Comparison of ENCODE assay signal across 27 mouse cellular contexts in genomic region chrX:12142832-12143231, GRCm38 (mm10).
"Had no signal": no experiment of that assay in that cellular context is flagged by ENCODE, and none has a peak within 500 bp of the region (broad histone marks: within the 10 kb centered on the region; RNA-seq: fewer than 3 reads in every experiment).

No protein-coding gene starts in this region.

- DNase-seq: gastrocnemius, postnatal 14 days; gastrocnemius, postnatal 36 days; heart, adult 2 months; heart, postnatal 14 days; heart, postnatal 4 days; kidney, adult 18-20 months; kidney, adult 8-10 months; kidney, postnatal 25 days; kidney, postnatal 4 days; left cerebral cortex, postnatal 4 days; liver, embryonic 13.5 days had no signal

- H3K27ac ChIP-seq: heart, adult 2 months; heart, embryonic 13.5 days; heart, embryonic 15.5 days; hindbrain, embryonic 10.5 days; hindbrain, embryonic 12.5 days; hindbrain, embryonic 14.5 days; intestine, embryonic 15.5 days; kidney, embryonic 15.5 days; kidney, postnatal 0 days; layer of hippocampus, adult 2 months; limb, embryonic 13.5 days; limb, embryonic 15.5 days; liver, embryonic 13.5 days had no signal

- H3K4me2 ChIP-seq: heart, embryonic 11.5 days; heart, embryonic 13.5 days; heart, embryonic 15.5 days; hindbrain, embryonic 12.5 days; hindbrain, embryonic 14.5 days; intestine, embryonic 15.5 days; kidney, embryonic 15.5 days; limb, embryonic 13.5 days; limb, embryonic 15.5 days; liver, embryonic 11.5 days; liver, embryonic 13.5 days had no signal

- H3K9me3 ChIP-seq: heart, embryonic 13.5 days; heart, embryonic 15.5 days; hindbrain, embryonic 10.5 days; hindbrain, embryonic 12.5 days; intestine, embryonic 15.5 days; kidney, embryonic 15.5 days; limb, embryonic 13.5 days; limb, embryonic 15.5 days; liver, embryonic 13.5 days had no signal

- H3K4me3 ChIP-seq: heart, adult 2 months; heart, embryonic 13.5 days; heart, embryonic 15.5 days; hindbrain, embryonic 10.5 days; hindbrain, embryonic 12.5 days; intestine, embryonic 15.5 days; kidney, embryonic 15.5 days; layer of hippocampus, adult 2 months; limb, embryonic 13.5 days; limb, embryonic 15.5 days; liver, embryonic 13.5 days had no signal

- ATAC-seq: hindbrain, embryonic 16.5 days; inflammation-experienced regulatory T-cells, adult 6 months; intestine, embryonic 15.5 days; intestine, postnatal 0 days had no signal

- H3K4me1 ChIP-seq: intestine, embryonic 15.5 days had no signal

- H3K9ac ChIP-seq: heart, embryonic 13.5 days; heart, embryonic 15.5 days; hindbrain, embryonic 12.5 days; hindbrain, embryonic 14.5 days; intestine, embryonic 15.5 days; kidney, embryonic 15.5 days; limb, embryonic 13.5 days; limb, embryonic 15.5 days; liver, embryonic 13.5 days had no signal

- H3K36me3 ChIP-seq: heart, embryonic 13.5 days; heart, embryonic 15.5 days; hindbrain, embryonic 10.5 days; hindbrain, embryonic 12.5 days; intestine, embryonic 15.5 days; kidney, embryonic 15.5 days; limb, embryonic 13.5 days; limb, embryonic 15.5 days; liver, embryonic 13.5 days had no signal
